Mouse (Mus musculus): ENCODE measurements around the gene Trpc7. TPM values are rescaled to one million over a fixed set of nuclear protein-coding genes. Genes with fewer than 3 reads are reported as not detected.

The Trpc7 gene
- total RNA-seq, 4 experiments from 2014 or later: 1.8 to 3.0 (median 2.5) TPM

- DNase-seq (ENCODE audit: low spot score in 2 of 2): no peak
Observed at GRCm38 (mm10) chr13:56749377-56749776, 146.4 kb downstream of the Trpc7 start.

GRCm38 (mm10) chr13:56747554-56747953 lies 148.2 kb downstream of the Trpc7 start:
- no peak for DNase-seq (ENCODE audit: low spot score in 2 of 2)

GRCm38 (mm10) chr13:56746739-56747532 lies 148.9 kb downstream of the Trpc7 start:
- no peak for DNase-seq (ENCODE audit: low spot score in 2 of 2)

GRCm38 (mm10) chr13:56742325-56742901 lies 153.4 kb downstream of the Trpc7 start:
- DNase-seq (ENCODE audit: low spot score in 2 of 2): no peak

GRCm38 (mm10) chr13:56741691-56742090 lies 154.1 kb downstream of the Trpc7 start:
- no peak for DNase-seq (ENCODE audit: low spot score in 2 of 2)

- no peak for DNase-seq (ENCODE audit: low spot score in 2 of 2)
Observed at GRCm38 (mm10) chr13:56740496-56740895, 155.3 kb downstream of the Trpc7 start.

- DNase-seq (ENCODE audit: low spot score in 2 of 2): no peak
Observed at GRCm38 (mm10) chr13:56739556-56739955, 156.2 kb downstream of the Trpc7 start.

GRCm38 (mm10) chr13:56735212-56735875 lies 160.4 kb downstream of the Trpc7 start:
- DNase-seq (ENCODE audit: low spot score in 2 of 2): no peak

GRCm38 (mm10) chr13:56734617-56735016 lies 161.2 kb downstream of the Trpc7 start:
- DNase-seq (ENCODE audit: low spot score in 2 of 2): no peak

- no peak for DNase-seq (ENCODE audit: low spot score in 2 of 2)
Observed at GRCm38 (mm10) chr13:56729046-56729445, 166.7 kb downstream of the Trpc7 start.

GRCm38 (mm10) chr13:56726551-56726950 lies 169.2 kb downstream of the Trpc7 start:
- no peak for DNase-seq (ENCODE audit: low spot score in 2 of 2)

Other genes with a start within 250 kb of the Trpc7 start
- 10 to 100 TPM; 23.7 to 25.7 (median 23.8) TPM for gene Smad5, start 193.0 kb downstream of the Trpc7 start, total RNA-seq (2022)
- 10 to 100 TPM; 13.4 to 15.8 (median 15.2) TPM for gene Gm45623, start 142.2 kb downstream of the Trpc7 start, total RNA-seq (2022)

Data from left cerebral cortex, adult 8-10 months (tissue).